In genomic region chr10:21853566-21854328, GRCm38 (mm10) we compare ENCODE assay signal across 16 mouse cellular contexts. TPM values are rescaled to one million over a fixed set of nuclear protein-coding genes. Genes with fewer than 3 reads are reported as not detected.
A peak's percentile ranks its signal among the peaks of the same experiment; 100 is the strongest.
DNase-seq lines count a peak whose midpoint lies in the region; ATAC-seq lines count a peak whose summit lies in the region.
"Had no signal": no experiment of that assay in that cellular context is flagged by ENCODE, and none has a peak within 500 bp of the region (broad histone marks: within the 10 kb centered on the region; RNA-seq: fewer than 3 reads in every experiment).

No protein-coding gene starts in this region.

- no peak for ATAC-seq in activated CD4-positive, CD25-positive, alpha-beta regulatory T cell, adult 4 months
- ATAC-seq: forebrain, embryonic 15.5 days; intestine, embryonic 15.5 days had no signal

- DNase-seq in frontal cortex, adult 2 months (ENCODE audit: extremely low spot score in 1 of 2, low spot score in 1 of 2), result peak; percentile 10 to 40
- no peak for DNase-seq in frontal cortex, postnatal 10 days (ENCODE audit: low spot score in 2 of 2)
- DNase-seq in left cerebral cortex, postnatal 36 days (ENCODE audit: low spot score in 2 of 2), result peak; percentile 18 to 23
- DNase-seq in left cerebral cortex, postnatal 4 days, result no peak
- peak; percentile 21 for DNase-seq in 3134 (ENCODE audit: extremely low read depth, insufficient read length, low spot score)
- DNase-seq in NIH3T3 (ENCODE audit: low read depth), result peak; percentile 90
- DNase-seq in cerebellum, postnatal 36 days, result no peak
- DNase-seq: cerebellum, adult 9-11 months; gastrocnemius, postnatal 25 days; heart, postnatal 4 days; kidney, postnatal 4 days; retina, postnatal 1 day; thymus, adult 18-20 months had no signal

- intact Hi-C loops in left cerebral cortex, postnatal 36 days (cut with DNase I), result no loop called here
- intact Hi-C loops in left cerebral cortex, postnatal 4 days (cut with DNase I), result no loop called here

RNA-seq across cellular contexts. Expression of gene Sgk1, which starts 28.2 kb away (rescaled TPM):
- 42.8 and 50.9 TPM in 2 replicates for polyA plus RNA-seq in frontal cortex, adult 2 months (2012; rRNA removed)
- total RNA-seq in left cerebral cortex, postnatal 36 days (2021), result 100 to 1,000 TPM in 1 of 2 experiments, 10 to 100 TPM in 1; 71.3 to 111 TPM
- total RNA-seq in left cerebral cortex, postnatal 4 days (2021), result 10 to 100 TPM; 70.3 to 86.9 TPM
- 10 to 100 TPM; 34.8 to 57.5 TPM for polyA plus RNA-seq in activated CD4-positive, CD25-positive, alpha-beta regulatory T cell, adult 4 months (2017; shearing (Covaris generic))

Comparison
In these comparisons a context has a peak if more than half of its experiments do, and no peak if none do; other contexts are left out.
1. DNase-seq: peak in frontal cortex, adult 2 months (2 of 2), left cerebral cortex, postnatal 36 days (2 of 2), 3134 (single experiment) and NIH3T3 (single experiment); none in frontal cortex, postnatal 10 days (0 of 2), left cerebral cortex, postnatal 4 days (single experiment) and cerebellum, postnatal 36 days (0 of 2).